Mouse (Mus musculus): ENCODE measurements around the gene Dgkq. TPM values are rescaled to one million over a fixed set of nuclear protein-coding genes. Genes with fewer than 3 reads are reported as not detected.
"Not testable (repeated sequence)": the region's sequence is repeated elsewhere in the genome, so short reads cannot be mapped to it uniquely, and the experiment has no call there.

Gene Dgkq
- polyA plus RNA-seq, 1 experiment from 2014 or later: 11.7 TPM

GRCm38 (mm10) chr5:108650341-108650740 is 19.1 kb downstream of the Dgkq start:
- no peak overlapping the region for H3K27ac ChIP-seq
- peaks cover 69% of the 10 kb centered on the region for H3K36me3 ChIP-seq
- no peak overlapping the region for H3K4me2 ChIP-seq
- no peak overlapping the region for H3K4me3 ChIP-seq
- no peak for ATAC-seq (ENCODE audit: borderline replicate concordance, extremely low read depth, low FRiP score, low TSS enrichment)
- H3K27me3 ChIP-seq: no peaks in the 10 kb centered on the region
- no peaks in the 10 kb centered on the region for H3K4me1 ChIP-seq
- WGBS: 85% methylated on average over 7 of the region's 7 CpGs
- H3K9me3 ChIP-seq: no peaks in the 10 kb centered on the region
- no peak overlapping the region for H3K9ac ChIP-seq

- no peak overlapping the region for H3K4me2 ChIP-seq
- no peak overlapping the region for H3K9ac ChIP-seq
- WGBS: 89% methylated on average over 11 of the region's 11 CpGs
- H3K36me3 ChIP-seq: peaks cover 66% of the 10 kb centered on the region
- no peak overlapping the region for H3K4me3 ChIP-seq
- no peak for ATAC-seq (ENCODE audit: borderline replicate concordance, extremely low read depth, low FRiP score, low TSS enrichment)
- H3K27ac ChIP-seq: no peak overlapping the region
- H3K9me3 ChIP-seq: no peaks in the 10 kb centered on the region
- no peaks in the 10 kb centered on the region for H3K27me3 ChIP-seq
- no peaks in the 10 kb centered on the region for H3K4me1 ChIP-seq
Observed at GRCm38 (mm10) chr5:108648937-108649576, 20.4 kb downstream of the Dgkq start.

- H3K36me3 ChIP-seq: peaks cover 60% of the 10 kb centered on the region
- no peak overlapping the region for H3K9ac ChIP-seq
- H3K4me1 ChIP-seq: no peaks in the 10 kb centered on the region
- H3K9me3 ChIP-seq: no peaks in the 10 kb centered on the region
- no peak overlapping the region for H3K4me3 ChIP-seq
- WGBS: 77% methylated on average over 2 of the region's 2 CpGs
- H3K27me3 ChIP-seq: no peaks in the 10 kb centered on the region
- ATAC-seq (ENCODE audit: borderline replicate concordance, extremely low read depth, low FRiP score, low TSS enrichment): no peak
- no peak overlapping the region for H3K4me2 ChIP-seq
- no peak overlapping the region for H3K27ac ChIP-seq
Observed at GRCm38 (mm10) chr5:108647820-108648465, 21.5 kb downstream of the Dgkq start.

GRCm38 (mm10) chr5:108647311-108647710 is 22.2 kb downstream of the Dgkq start:
- no peaks in the 10 kb centered on the region for H3K4me1 ChIP-seq
- peaks cover 62% of the 10 kb centered on the region for H3K36me3 ChIP-seq
- H3K4me3 ChIP-seq: no peak overlapping the region
- no peak for ATAC-seq (ENCODE audit: borderline replicate concordance, extremely low read depth, low FRiP score, low TSS enrichment)
- H3K9me3 ChIP-seq: no peaks in the 10 kb centered on the region
- WGBS: 90% methylated on average over 2 of the region's 2 CpGs
- H3K4me2 ChIP-seq: no peak overlapping the region
- no peak overlapping the region for H3K27ac ChIP-seq
- no peaks in the 10 kb centered on the region for H3K27me3 ChIP-seq
- no peak overlapping the region for H3K9ac ChIP-seq

GRCm38 (mm10) chr5:108646343-108646660 is 23.2 kb downstream of the Dgkq start:
- Histone ChIP-seq H3K4me1 (no peaks in the 10 kb centered on the region), H3K9me3 (no peaks in the 10 kb centered on the region), H3K9ac (no peak overlapping the region), H3K27ac (no peak overlapping the region), H3K36me3 (peaks cover 58% of the 10 kb centered on the region), H3K4me2 (no peak overlapping the region), H3K27me3 (no peaks in the 10 kb centered on the region), H3K4me3 (no peak overlapping the region)
- ATAC-seq (ENCODE audit: borderline replicate concordance, extremely low read depth, low FRiP score, low TSS enrichment): no peak
- WGBS: 87% methylated on average over 3 of the region's 3 CpGs

- no peaks in the 10 kb centered on the region for H3K27me3 ChIP-seq
- WGBS: 82% methylated on average over 9 of the region's 9 CpGs
- no peak overlapping the region for H3K4me2 ChIP-seq
- H3K9me3 ChIP-seq: no peaks in the 10 kb centered on the region
- H3K36me3 ChIP-seq: peaks cover 55% of the 10 kb centered on the region
- H3K4me3 ChIP-seq: no peak overlapping the region
- no peak overlapping the region for H3K9ac ChIP-seq
- ATAC-seq (ENCODE audit: borderline replicate concordance, extremely low read depth, low FRiP score, low TSS enrichment): no peak
- no peaks in the 10 kb centered on the region for H3K4me1 ChIP-seq
- H3K27ac ChIP-seq: no peak overlapping the region
Observed at GRCm38 (mm10) chr5:108645651-108646342, 23.7 kb downstream of the Dgkq start.

- no peaks in the 10 kb centered on the region for H3K9me3 ChIP-seq
- H3K4me3 ChIP-seq: no peak overlapping the region
- ATAC-seq (ENCODE audit: borderline replicate concordance, extremely low read depth, low FRiP score, low TSS enrichment): no peak
- WGBS: 62% methylated on average over 2 of the region's 2 CpGs
- H3K9ac ChIP-seq: no peak overlapping the region
- H3K4me2 ChIP-seq: no peak overlapping the region
- no peaks in the 10 kb centered on the region for H3K27me3 ChIP-seq
- no peaks in the 10 kb centered on the region for H3K4me1 ChIP-seq
- H3K36me3 ChIP-seq: peaks cover 40% of the 10 kb centered on the region
- no peak overlapping the region for H3K27ac ChIP-seq
Observed at GRCm38 (mm10) chr5:108643674-108644073, 25.8 kb downstream of the Dgkq start.

- Histone ChIP-seq H3K27me3 (no peaks in the 10 kb centered on the region), H3K4me1 (no peaks in the 10 kb centered on the region), H3K27ac (no peak overlapping the region), H3K4me3 (no peak overlapping the region), H3K4me2 (no peak overlapping the region), H3K36me3 (no peaks in the 10 kb centered on the region), H3K9ac (no peak overlapping the region), H3K9me3 (no peaks in the 10 kb centered on the region)
- 65% methylated on average over 4 of the region's 4 CpGs for whole genome bisulfite sequencing
- no peak for ATAC-seq (ENCODE audit: borderline replicate concordance, extremely low read depth, low FRiP score, low TSS enrichment)
Observed at GRCm38 (mm10) chr5:108636172-108636571, 33.3 kb downstream of the Dgkq start.

- H3K27me3 ChIP-seq; H3K9ac ChIP-seq; H3K36me3 ChIP-seq; H3K27ac ChIP-seq; ATAC-seq (ENCODE audit: borderline replicate concordance, extremely low read depth, low FRiP score, low TSS enrichment); H3K9me3 ChIP-seq; H3K4me3 ChIP-seq; H3K4me2 ChIP-seq; H3K4me1 ChIP-seq: not testable (repeated sequence)
- WGBS: 89% methylated on average over 2 of the region's 3 CpGs
Observed at GRCm38 (mm10) chr5:108634088-108634487, 35.4 kb downstream of the Dgkq start.

- no peak overlapping the region for H3K27ac ChIP-seq
- no peak overlapping the region for H3K4me3 ChIP-seq
- no peak overlapping the region for H3K4me2 ChIP-seq
- no peaks in the 10 kb centered on the region for H3K27me3 ChIP-seq
- no peak for ATAC-seq (ENCODE audit: borderline replicate concordance, extremely low read depth, low FRiP score, low TSS enrichment)
- no peak overlapping the region for H3K9ac ChIP-seq
- no peaks in the 10 kb centered on the region for H3K9me3 ChIP-seq
- no peaks in the 10 kb centered on the region for H3K36me3 ChIP-seq
- WGBS: 89% methylated on average over 4 of the region's 4 CpGs
- H3K4me1 ChIP-seq: peaks cover 8% of the 10 kb centered on the region
Observed at GRCm38 (mm10) chr5:108633676-108634075, 35.8 kb downstream of the Dgkq start.

GRCm38 (mm10) chr5:108629634-108630483 is 39.6 kb downstream of the Dgkq start, which contains the start of the genes Gak and Tmem175:
Gak (minus strand) TSS chr5:108629755.
Tmem175 (plus strand) TSS chr5:108629770.
- peaks cover 23% of the 10 kb centered on the region for H3K4me1 ChIP-seq
- ATAC-seq (ENCODE audit: borderline replicate concordance, extremely low read depth, low FRiP score, low TSS enrichment): peak; percentile 98
- WGBS: under 1% methylated on average over 58 of the region's 58 CpGs

More at GRCm38 (mm10) chr5:108629634-108630483, 39.6 kb downstream of the Dgkq start, which contains the start of the genes Gak and Tmem175:
- Histone ChIP-seq H3K4me2 (peak within 1 kb of the TSS; percentile 86), H3K27me3 (no peaks in the 10 kb centered on the region), H3K9ac (peak within 1 kb of the TSS; percentile 95), H3K36me3 (no peaks in the 10 kb centered on the region), H3K27ac (peak within 1 kb of the TSS; percentile 89), H3K4me3 (peak within 1 kb of the TSS; percentile 90), H3K9me3 (no peaks in the 10 kb centered on the region)
